Mouse (Mus musculus) limb, embryonic 13.5 days (tissue): Measurements from ENCODE around the gene Gm36176. TPM values are rescaled to one million over a fixed set of nuclear protein-coding genes. Genes with fewer than 3 reads are reported as not detected.

ENCODE experiments used
- ATAC-seq: fragments of 200-750 bp; cut with Nextera tagmentation; 2 replicates; pipeline ENCODE4 v1.8.0; 2017; ENCODE audit warnings: low read depth, moderate number of reproducible peaks, moderate TSS enrichment; ENCODE audit not compliant: low FRiP score
- H3K27ac ChIP-seq: fragments of 300-500 bp; sonication (generic); 2 replicates; pipeline ENCODE4 v1.5.1; 2015; ENCODE audit warnings: inconsistent platforms, mild to moderate bottlenecking, moderate library complexity
- H3K27me3 ChIP-seq: fragments of 300-500 bp; sonication (generic); 2 replicates; pipeline ENCODE4 v1.6.1; 2015; ENCODE audit warnings: mild to moderate bottlenecking, inconsistent platforms
- H3K36me3 ChIP-seq: fragments of 300-500 bp; sonication (generic); 2 replicates; pipeline ENCODE4 v1.6.1; 2015; ENCODE audit warnings: inconsistent platforms, mild to moderate bottlenecking, moderate library complexity
- H3K4me1 ChIP-seq: fragments of 300-500 bp; sonication (generic); 2 replicates; pipeline ENCODE4 v1.6.1; 2015; ENCODE audit warnings: inconsistent platforms
- H3K4me2 ChIP-seq: fragments of 300-500 bp; sonication (generic); replicated peaks from 2 replicates; pipeline ENCODE4 v1.6.1; 2015; ENCODE audit warnings: inconsistent platforms, mild to moderate bottlenecking, moderate library complexity
- H3K4me3 ChIP-seq: fragments of 300-500 bp; sonication (generic); 2 replicates; pipeline ENCODE4 v1.5.1; 2015; ENCODE audit warnings: moderate library complexity, mild to moderate bottlenecking, inconsistent platforms
- H3K9ac ChIP-seq: fragments of 300-500 bp; sonication (generic); 2 replicates; pipeline ENCODE4 v1.6.1; 2015; ENCODE audit warnings: mild to moderate bottlenecking, inconsistent platforms
- H3K9me3 ChIP-seq: fragments of 300-500 bp; sonication (generic); 2 replicates; pipeline ENCODE4 v1.6.1; 2016; ENCODE audit warnings: inconsistent platforms
- WGBS: fragments of 180-500 bp; shearing (Covaris S2); methylation state at CpG from one replicate; pipeline ENCODE4 v1.1.7; 2015; 5-methylcytosine and 5-hydroxymethylcytosine counted together
- polyA plus RNA-seq: library from polyadenylated mRNA; unstranded; fragments of >200 nt; fragmentation: Nextera tagmentation; extraction: Ambion mirVana; gene quantifications from 2 replicates; pipeline ENCODE4 v1.2.1, GENCODE M21; 2015

Gene Gm36176
- polyA plus RNA-seq, 1 experiment from 2014 or later = not detected

DNA sequence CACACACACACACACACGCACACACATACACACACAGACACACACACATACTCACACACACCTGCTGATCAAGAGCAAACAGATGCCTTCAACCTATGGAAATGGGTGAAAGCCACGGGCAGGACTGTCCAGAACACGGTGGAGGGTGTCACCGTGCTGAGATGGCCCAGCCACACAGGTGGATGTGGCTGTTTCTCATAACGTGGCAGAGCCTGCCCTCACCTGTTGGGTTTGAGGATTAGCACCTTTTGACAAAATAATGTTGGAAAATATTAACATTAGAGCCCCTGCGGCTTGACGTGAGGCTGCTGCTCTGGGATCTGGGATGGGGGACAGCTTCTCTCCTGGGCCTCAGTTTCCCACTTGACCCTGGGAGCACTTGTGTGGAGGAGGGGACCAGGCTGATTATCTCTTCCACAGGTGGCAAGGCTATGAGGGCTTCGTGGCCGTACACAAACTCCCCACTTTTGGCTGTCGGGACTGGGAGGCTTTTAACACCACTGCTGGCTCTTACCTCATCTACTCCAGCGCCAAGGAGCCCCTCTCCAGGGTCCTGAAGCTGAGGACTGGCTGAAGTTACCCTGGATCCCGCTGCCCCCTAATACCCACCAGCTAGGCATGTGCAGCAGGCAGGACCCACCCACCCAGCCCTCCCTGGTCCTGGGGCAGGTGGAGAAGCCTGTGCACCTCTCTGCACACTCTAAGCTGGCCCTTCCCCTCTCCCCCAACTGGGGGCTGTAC lies 39.6 kb downstream of the Gm36176 start:
- Histone ChIP-seq H3K4me1 (no peaks in the 10 kb centered on the region), H3K27me3 (no peaks in the 10 kb centered on the region), H3K36me3 (no peaks in the 10 kb centered on the region), H3K4me2 (no peak overlapping the region), H3K4me3 (no peak overlapping the region), H3K9ac (no peak overlapping the region), H3K9me3 (peaks cover 5% of the 10 kb centered on the region; the same call in 1 of the 2 replicates), H3K27ac (no peak overlapping the region)
- 42% methylated on average over 12 of the region's 12 CpGs for WGBS
- no peak for ATAC-seq

DNA sequence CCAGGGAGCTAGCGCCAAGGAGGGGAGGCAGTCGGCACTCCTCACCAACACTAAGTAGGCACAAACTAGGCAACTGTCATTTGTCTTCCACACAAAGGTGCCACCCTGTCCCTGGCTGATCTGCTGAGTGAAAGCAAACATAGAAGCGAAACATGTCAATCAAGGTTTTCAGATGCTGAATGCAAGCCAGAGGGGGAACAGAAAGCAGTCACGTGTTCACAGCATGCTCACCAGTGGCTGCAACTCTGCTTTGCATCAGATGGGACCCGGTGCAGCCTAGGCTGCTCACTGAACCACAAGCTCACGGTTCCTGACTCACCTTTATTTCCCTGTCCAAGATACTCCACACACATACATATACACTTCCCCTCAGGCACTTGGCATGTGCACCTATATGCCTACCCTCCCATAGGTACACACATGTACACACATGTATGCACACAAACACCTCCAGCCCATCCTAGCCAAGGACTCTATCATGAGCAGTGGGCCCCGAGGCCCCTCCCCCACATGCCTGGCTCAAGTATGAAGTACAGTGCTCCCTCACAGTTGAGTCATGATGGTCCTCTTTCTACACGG lies 44.5 kb downstream of the Gm36176 start:
- Histone ChIP-seq H3K4me1 (no peaks in the 10 kb centered on the region), H3K27ac (no peak overlapping the region), H3K36me3 (no peaks in the 10 kb centered on the region), H3K27me3 (no peaks in the 10 kb centered on the region), H3K9ac (no peak overlapping the region), H3K9me3 (peaks cover 5% of the 10 kb centered on the region; the same call in 1 of the 2 replicates), H3K4me3 (no peak overlapping the region), H3K4me2 (no peak overlapping the region)
- 86% methylated on average over 8 of the region's 8 CpGs for WGBS
- peak; percentile 54; the same call in 1 of the 2 replicates for ATAC-seq

DNA sequence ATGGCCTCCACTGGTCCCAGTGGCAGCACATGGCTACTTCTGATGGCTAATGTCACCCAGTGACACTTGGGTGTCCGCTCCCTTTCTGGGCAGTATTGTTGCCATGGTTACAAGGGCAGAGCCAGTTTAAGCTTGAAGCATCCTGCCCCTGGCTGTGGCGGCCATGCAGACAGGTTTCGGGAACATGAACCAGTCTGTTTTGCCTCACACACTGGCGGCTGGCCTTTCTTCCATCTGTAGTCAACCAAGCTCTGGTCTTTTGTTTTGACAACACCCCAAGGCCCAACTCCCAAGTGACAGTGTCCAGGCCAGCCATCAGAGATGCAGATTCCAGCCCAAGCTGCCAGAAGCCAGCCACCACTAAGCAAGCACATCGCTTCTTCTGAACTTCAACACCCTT lies 49.0 kb downstream of the Gm36176 start:
- H3K4me3 ChIP-seq = no peak overlapping the region
- H3K36me3 ChIP-seq = no peaks in the 10 kb centered on the region
- H3K27ac ChIP-seq = no peak overlapping the region
- ATAC-seq = no peak
- no peak overlapping the region for H3K9ac ChIP-seq
- no peak overlapping the region for H3K4me2 ChIP-seq
- H3K4me1 ChIP-seq = no peaks in the 10 kb centered on the region
- 57% methylated on average over 5 of the region's 5 CpGs for WGBS
- H3K9me3 ChIP-seq = no peaks in the 10 kb centered on the region
- 0 out of 2 replicates have a peak, but pooled peaks cover 1% of the 10 kb centered on the region for H3K27me3 ChIP-seq

Other genes starting within 250 kb of the Gm36176 start
- 389 and 422 TPM in 2 replicates for gene Sumo3, start 240.7 kb upstream of the Gm36176 start, polyA plus RNA-seq
- 3.9 TPM in 1 of 2 replicates, not detected in the other for gene Gm49325, start 240.6 kb upstream of the Gm36176 start, polyA plus RNA-seq
- gene Ube2g2, start 224.5 kb upstream of the Gm36176 start, polyA plus RNA-seq = 89.3 and 96.0 TPM in 2 replicates
- gene Tspear, start 160.2 kb upstream of the Gm36176 start, polyA plus RNA-seq = 0.74 and 1.3 TPM in 2 replicates
- not detected in 2 replicates for gene Gm19402, start 156.0 kb upstream of the Gm36176 start, polyA plus RNA-seq
- not detected in 2 replicates for gene Gm9508, start 149.6 kb upstream of the Gm36176 start, polyA plus RNA-seq
- gene Gm10272, start 140.2 kb upstream of the Gm36176 start, polyA plus RNA-seq = not detected in 2 replicates
- gene Gm10024, start 135.3 kb upstream of the Gm36176 start, polyA plus RNA-seq = 0.51 TPM in 1 of 2 replicates, not detected in the other
- gene Gm10142, start 131.0 kb upstream of the Gm36176 start, polyA plus RNA-seq = not detected in 2 replicates
- gene Krtap12-1, start 126.2 kb upstream of the Gm36176 start, polyA plus RNA-seq = 0.23 TPM in 1 of 2 replicates, not detected in the other
- gene Gm10100, start 120.3 kb upstream of the Gm36176 start, polyA plus RNA-seq = not detected in 2 replicates
- not detected in 2 replicates for gene Gm18596, start 104.2 kb upstream of the Gm36176 start, polyA plus RNA-seq
- not detected in 2 replicates for gene Gm9736, start 95.4 kb upstream of the Gm36176 start, polyA plus RNA-seq
- not detected in 2 replicates for gene Gm3233, start 87.1 kb upstream of the Gm36176 start, polyA plus RNA-seq
- not detected in 2 replicates for gene Gm3238, start 75.5 kb upstream of the Gm36176 start, polyA plus RNA-seq
- gene Gm7138, start 69.9 kb upstream of the Gm36176 start, polyA plus RNA-seq = not detected in 2 replicates
- not detected in 2 replicates for gene Gm3250, start 64.3 kb upstream of the Gm36176 start, polyA plus RNA-seq
- gene Gm7137, start 58.6 kb upstream of the Gm36176 start, polyA plus RNA-seq = not detected in 2 replicates
- not detected in 2 replicates for gene Gm9639, start 51.7 kb upstream of the Gm36176 start, polyA plus RNA-seq
- not detected in 2 replicates for gene Gm19668, start 47.7 kb upstream of the Gm36176 start, polyA plus RNA-seq
- not detected in 2 replicates for gene Gm9507, start 35.0 kb upstream of the Gm36176 start, polyA plus RNA-seq
- gene Gm2696, start 32.1 kb upstream of the Gm36176 start, polyA plus RNA-seq = not detected in 2 replicates
- gene Krtap10-4, start 19.7 kb upstream of the Gm36176 start, polyA plus RNA-seq = not detected in 2 replicates
- gene Krtap10-10, start 10.9 kb upstream of the Gm36176 start, polyA plus RNA-seq = not detected in 2 replicates
- not detected in 2 replicates for gene Gm10318, start 6.1 kb downstream of the Gm36176 start, polyA plus RNA-seq
- not detected in 2 replicates for gene Gm3285, start 15.2 kb downstream of the Gm36176 start, polyA plus RNA-seq
- gene Lrrc3, start 55.7 kb downstream of the Gm36176 start, polyA plus RNA-seq = 4.1 and 4.7 TPM in 2 replicates
- 0.28 and 0.29 TPM in 2 replicates for gene Trpm2, start 123.8 kb downstream of the Gm36176 start, polyA plus RNA-seq
- gene 1810043G02Rik, start 131.7 kb downstream of the Gm36176 start, polyA plus RNA-seq = 30.6 and 31.1 TPM in 2 replicates
- gene Pfkl, start 163.3 kb downstream of the Gm36176 start, polyA plus RNA-seq = 158 and 160 TPM in 2 replicates
- gene Dnmt3l, start 195.1 kb downstream of the Gm36176 start, polyA plus RNA-seq = 0.17 TPM in 1 of 2 replicates, not detected in the other
- gene Aire, start 196.8 kb downstream of the Gm36176 start, polyA plus RNA-seq = 0.99 and 1.0 TPM in 2 replicates
- 3.8 and 3.9 TPM in 2 replicates for gene Icosl, start 222.5 kb downstream of the Gm36176 start, polyA plus RNA-seq